Mouse (Mus musculus) ES-Bruce4 (cell line): ENCODE results near the gene Cep250.

Source experiments
- CTCF ChIP-seq: IDR thresholded peaks from one replicate; pipeline ENCODE4 v1.8.1; 2011; ENCODE audit warnings: low read depth, low read length
- EP300 ChIP-seq: IDR thresholded peaks from 2 replicates; pipeline ENCODE4 v1.6.1; 2011; ENCODE audit warnings: low read depth, low read length; ENCODE audit not compliant: insufficient read depth

GRCm38 (mm10) chr2:155991863-155992321 is 35.6 kb downstream of the Cep250 start:
- TF ChIP-seq EP300 (no peak), CTCF (no peak)
